Comparison of ENCODE assay signal across 7 mouse cellular contexts in genomic region chr13:104179176-104179888, GRCm38 (mm10). TPM values are rescaled to one million over a fixed set of nuclear protein-coding genes. Genes with fewer than 3 reads are reported as not detected.
DNase-seq lines count a peak whose midpoint lies in the region; ATAC-seq and TF ChIP-seq lines count a peak whose summit lies in the region.

No protein-coding gene starts in this region.

- peak overlapping the region; percentile 49 for H3K4me2 ChIP-seq in limb, embryonic 15.5 days

- no peak for DNase-seq in testis, postnatal 10 days (ENCODE audit: low spot score)
- peak; percentile 10 for DNase-seq in telencephalon, adult 2 months (ENCODE audit: low read depth, low spot score)
- no peak for DNase-seq in adrenal gland, postnatal 36 days
- DNase-seq in gastrocnemius, adult 18-20 months (ENCODE audit: low spot score), result no peak

- peak overlapping the region; percentile 87 for H3K4me3 ChIP-seq in testis, adult 2 months (ENCODE audit: control insufficient read depth, low read depth, low read length)
- H3K4me3 ChIP-seq in erythroblast, embryonic 14.5 days (replicated peaks), result peak overlapping the region; percentile 74
- H3K4me3 ChIP-seq in limb, embryonic 15.5 days, result peak overlapping the region; percentile 95

- TF ChIP-seq CTCF in testis, adult 2 months (IDR thresholded peaks at IDR 0.05; ENCODE audit: control insufficient read depth, insufficient read depth, insufficient replicate concordance, low read depth, low read length), result no peak

- no peaks in the 10 kb centered on the region for H3K9me3 ChIP-seq in erythroblast, embryonic 14.5 days (ENCODE audit: control insufficient read depth, low read length)
- no peaks in the 10 kb centered on the region for H3K9me3 ChIP-seq in limb, embryonic 15.5 days

- no peak for TF ChIP-seq POLR2A in testis, adult 2 months (IDR thresholded peaks at IDR 0.05; ENCODE audit: control insufficient read depth, low read depth, low read length)

- no peak for ATAC-seq in limb, embryonic 15.5 days (ENCODE audit: insufficient number of reproducible peaks, low FRiP score, low TSS enrichment, low read depth)

- H3K4me1 ChIP-seq in testis, adult 2 months (ENCODE audit: control insufficient read depth, insufficient read depth, low read length), result no peaks in the 10 kb centered on the region; the same call in 1 of the 2 replicates
- peaks cover 32% of the 10 kb centered on the region for H3K4me1 ChIP-seq in erythroblast, embryonic 14.5 days (ENCODE audit: control insufficient read depth)
- H3K4me1 ChIP-seq in limb, embryonic 15.5 days, result peaks cover 11% of the 10 kb centered on the region; the same call in 1 of the 2 replicates

- WGBS in limb, embryonic 15.5 days, result 18% methylated on average over 13 of the region's 13 CpGs

- no peaks in the 10 kb centered on the region for H3K36me3 ChIP-seq in testis, adult 2 months (ENCODE audit: control insufficient read depth, insufficient read depth, low read length)
- peaks cover 51% of the 10 kb centered on the region for H3K36me3 ChIP-seq in erythroblast, embryonic 14.5 days (ENCODE audit: control insufficient read depth)
- peaks cover 12% of the 10 kb centered on the region for H3K36me3 ChIP-seq in limb, embryonic 15.5 days

- H3K27me3 ChIP-seq in testis, adult 2 months (ENCODE audit: control insufficient read depth, insufficient read depth, low read length), result no peaks in the 10 kb centered on the region
- no peaks in the 10 kb centered on the region for H3K27me3 ChIP-seq in erythroblast, embryonic 14.5 days (ENCODE audit: control insufficient read depth)
- no peaks in the 10 kb centered on the region for H3K27me3 ChIP-seq in limb, embryonic 15.5 days

- peak overlapping the region; percentile 81 for H3K27ac ChIP-seq in testis, adult 2 months (ENCODE audit: control insufficient read depth, insufficient read depth, low read depth, low read length)
- H3K27ac ChIP-seq in limb, embryonic 15.5 days, result peak overlapping the region; percentile 88

- H3K9ac ChIP-seq in limb, embryonic 15.5 days, result peak overlapping the region; percentile 87

RNA-seq across cellular contexts. Expression of gene Trim23, which starts 0.7 kb away (rescaled TPM):
- 5.1 and 7.2 TPM in 2 replicates for polyA plus RNA-seq in testis, adult 2 months (2012; rRNA removed)
- polyA plus RNA-seq in erythroblast, embryonic 14.5 days (2012), result 0.12 and 0.13 TPM in 2 replicates
- 17.2 and 17.8 TPM in 2 replicates for polyA plus RNA-seq in limb, embryonic 15.5 days (2015; fragmentation: Nextera tagmentation; extraction: Ambion mirVana)
- total RNA-seq in adrenal gland, postnatal 36 days (2021), result 10 to 100 TPM; 18.0 to 24.4 TPM
- total RNA-seq in gastrocnemius, adult 18-20 months (2021), result 10 to 100 TPM; 24.8 to 26.5 TPM

RNA-seq across cellular contexts. Expression of gene Trappc13, which starts 1.1 kb away (rescaled TPM):
- 2.8 and 3.1 TPM in 2 replicates for polyA plus RNA-seq in testis, adult 2 months (2012; rRNA removed)
- 0.02 and 0.06 TPM in 2 replicates for polyA plus RNA-seq in erythroblast, embryonic 14.5 days (2012)
- 51.7 and 54.2 TPM in 2 replicates for polyA plus RNA-seq in limb, embryonic 15.5 days (2015; fragmentation: Nextera tagmentation; extraction: Ambion mirVana)
- 10 to 100 TPM; 62.3 to 66.2 TPM for total RNA-seq in adrenal gland, postnatal 36 days (2021)
- 10 to 100 TPM; 29.0 to 29.8 TPM for total RNA-seq in gastrocnemius, adult 18-20 months (2021)

RNA-seq across cellular contexts. Expression of gene Cenpk, which starts 49.1 kb away (rescaled TPM):
- polyA plus RNA-seq in testis, adult 2 months (2012; rRNA removed), result 3.1 and 5.3 TPM in 2 replicates
- polyA plus RNA-seq in erythroblast, embryonic 14.5 days (2012), result 0.10 and 0.29 TPM in 2 replicates
- 47.5 and 60.2 TPM in 2 replicates for polyA plus RNA-seq in limb, embryonic 15.5 days (2015; fragmentation: Nextera tagmentation; extraction: Ambion mirVana)
- 1 to 10 TPM; 2.4 to 2.7 TPM for total RNA-seq in adrenal gland, postnatal 36 days (2021)
- under 1 TPM; 0.25 to 0.50 TPM for total RNA-seq in gastrocnemius, adult 18-20 months (2021)

RNA-seq across cellular contexts. Expression of gene Ppwd1, which starts 49.3 kb away (rescaled TPM):
- 3.7 TPM in 2 replicates for polyA plus RNA-seq in testis, adult 2 months (2012; rRNA removed)
- polyA plus RNA-seq in erythroblast, embryonic 14.5 days (2012), result 0.61 and 0.92 TPM in 2 replicates
- polyA plus RNA-seq in limb, embryonic 15.5 days (2015; fragmentation: Nextera tagmentation; extraction: Ambion mirVana), result 13.2 and 15.2 TPM in 2 replicates
- 10 to 100 TPM; 14.0 to 14.2 TPM for total RNA-seq in adrenal gland, postnatal 36 days (2021)
- 1 to 10 TPM; 7.8 to 7.9 TPM for total RNA-seq in gastrocnemius, adult 18-20 months (2021)

Comparison
In these comparisons a context has a peak if more than half of its experiments do, and no peak if none do; other contexts are left out.
1. RNA of gene Trappc13, which starts 1.1 kb away (polyA plus RNA-seq): 51.7 to 54.2 TPM in limb, embryonic 15.5 days; 2.8 to 3.1 TPM in testis, adult 2 months and 0.02 to 0.06 TPM in erythroblast, embryonic 14.5 days; every median in the first group is over 10 times any median in the second.
2. Peak in every context shown above with its lines, with median percentiles within 50 percentile points of each other: H3K4me3 ChIP-seq.